Mouse (Mus musculus): Measurements from ENCODE around the gene Slc22a23. TPM values are rescaled to one million over a fixed set of nuclear protein-coding genes. Genes with fewer than 3 reads are reported as not detected.

Gene Slc22a23
- total RNA-seq, 2 experiments from 2014 or later, result 7.4 to 10.8 TPM

DNA sequence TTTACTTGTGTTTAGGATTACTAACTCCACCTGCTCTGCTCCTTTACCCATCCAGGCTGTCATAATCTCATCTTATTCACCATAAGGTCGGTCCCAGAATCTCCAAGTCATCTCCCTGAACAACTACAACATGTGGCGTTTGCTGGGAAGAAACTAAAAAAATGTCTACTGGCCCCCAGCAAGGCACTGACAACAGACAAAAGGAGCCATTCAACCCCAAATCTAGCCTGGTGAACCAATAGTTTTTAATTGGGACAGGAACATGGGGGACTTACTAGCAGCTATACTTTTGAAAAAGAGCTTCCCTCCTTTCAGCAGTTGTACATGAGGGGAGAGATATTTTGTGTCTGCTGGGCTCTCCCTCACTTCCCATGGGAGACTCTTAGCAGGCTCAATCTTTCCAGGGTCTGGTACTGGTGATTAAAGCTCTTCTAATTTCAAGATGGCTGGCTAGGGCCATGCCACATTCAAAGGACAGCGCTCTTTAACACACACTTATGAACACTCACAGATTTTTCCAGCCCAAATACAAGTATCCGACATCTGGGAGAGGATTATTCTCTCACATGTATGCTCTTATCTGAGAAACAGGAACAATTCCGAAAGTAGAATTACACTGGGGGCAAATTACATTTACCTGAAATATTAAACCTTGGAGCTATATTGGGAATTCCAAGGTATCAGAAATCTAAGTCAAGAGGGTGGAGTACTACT, 195.4 kb downstream of the Slc22a23 start:
- intact Hi-C loops (cut with DNase I), result no loop called here
- DNase-seq, result no peak

DNA sequence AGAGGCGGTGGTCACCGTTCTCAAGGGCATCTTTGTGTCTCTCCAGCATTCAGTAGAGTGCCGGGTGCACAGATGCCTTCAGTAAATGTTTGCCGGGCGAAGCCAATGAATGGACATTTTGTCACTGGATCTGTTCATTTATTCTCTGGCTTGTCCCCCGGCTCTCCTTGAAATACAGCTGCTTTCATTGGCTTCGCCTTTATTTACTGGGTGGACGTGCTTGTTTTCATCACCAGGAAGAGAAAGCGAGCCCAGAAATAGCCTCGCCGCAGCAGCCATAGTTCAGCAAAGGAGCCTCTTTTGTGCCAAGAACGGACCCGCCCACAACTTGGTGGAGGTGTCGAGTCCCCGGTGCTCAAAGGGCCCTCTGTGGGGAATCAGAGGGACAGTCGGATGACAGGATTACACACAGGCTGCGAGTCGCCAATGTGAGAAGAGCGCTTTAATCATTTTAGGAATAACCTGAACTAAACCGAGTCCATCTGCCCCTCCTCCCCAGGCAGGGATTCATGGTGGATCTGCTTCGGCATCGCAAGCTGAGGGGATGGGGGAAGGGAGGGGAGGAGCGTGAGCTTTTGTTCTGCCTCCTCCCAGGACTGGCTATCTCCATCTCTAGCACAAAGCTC, 196.1 kb downstream of the Slc22a23 start:
- intact Hi-C loops (cut with DNase I), result no loop called here
- peak; percentile 64 to 75 for DNase-seq

GRCm38 (mm10) chr13:34148181-34148580, 196.8 kb downstream of the Slc22a23 start:
- DNase-seq, result no peak
- intact Hi-C loops (cut with DNase I), result no loop called here

GRCm38 (mm10) chr13:34146916-34147315, 198.1 kb downstream of the Slc22a23 start:
- intact Hi-C loops (cut with DNase I), result loop anchor here (2.0 kb wide), 1 partner anchor 14 kb away; no protein-coding TSS in a partner anchor
- DNase-seq, result no peak

DNA sequence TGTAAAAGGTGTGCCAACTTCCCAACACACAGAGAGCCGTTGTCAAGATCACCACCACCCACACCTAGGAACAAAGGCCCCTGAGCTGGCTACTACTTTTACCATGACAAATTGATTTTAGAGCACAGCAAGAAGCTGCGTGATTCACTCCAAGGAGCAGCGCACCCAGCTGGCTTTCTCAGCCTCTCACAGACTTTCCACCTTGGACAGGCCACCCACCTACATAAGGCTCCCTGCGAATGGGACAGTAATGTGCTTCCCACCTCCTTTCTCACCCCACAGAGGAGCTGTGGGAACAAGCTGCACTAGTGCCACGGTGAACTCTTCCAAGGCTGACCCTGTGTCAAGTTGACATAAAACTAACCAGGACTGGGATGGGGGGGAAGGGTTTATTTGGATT, 201.6 kb downstream of the Slc22a23 start:
- intact Hi-C loops (cut with DNase I), result no loop called here

DNA sequence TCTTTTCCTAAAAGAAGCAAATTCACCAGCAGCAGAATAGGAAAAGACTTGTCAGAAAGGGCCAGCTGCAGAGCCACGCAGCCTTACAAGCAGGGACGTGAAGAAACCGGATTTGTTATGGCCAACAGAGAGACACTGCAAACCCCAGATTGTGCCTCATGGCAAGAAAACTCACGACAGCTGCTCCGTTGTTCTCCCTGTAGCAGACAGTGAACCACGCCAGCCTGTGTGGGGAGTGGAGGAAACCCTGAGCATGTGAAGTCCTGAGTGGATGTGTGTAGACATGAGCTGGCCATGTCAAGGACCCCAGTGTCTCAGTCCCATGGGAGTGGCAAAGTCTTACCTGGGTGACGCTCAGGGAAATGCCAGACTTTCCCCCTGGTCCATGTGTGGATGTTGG, 208.4 kb downstream of the Slc22a23 start:
- peak; percentile 27 to 51 for DNase-seq

More for the DNA sequence above, 201.6 kb downstream of the Slc22a23 start:
- no peak for DNase-seq

DNA sequence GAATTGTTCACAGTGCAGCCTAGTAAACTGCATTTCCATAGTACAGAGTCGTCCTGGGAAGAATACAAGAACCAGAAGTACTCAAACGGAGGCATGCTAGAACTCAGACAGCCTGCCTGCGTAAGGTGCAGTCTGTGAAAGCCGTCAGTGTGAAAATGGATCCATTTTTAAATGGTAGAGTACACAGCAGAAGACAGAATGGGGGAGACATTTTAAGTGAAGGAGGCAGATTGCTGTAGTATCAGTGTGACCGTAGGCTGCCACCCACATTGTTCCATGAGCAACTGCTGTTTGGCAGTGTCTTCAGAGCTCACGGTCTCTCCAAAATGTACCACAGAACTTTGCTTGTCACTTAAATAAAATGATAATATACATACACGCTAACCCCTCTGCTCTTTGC, 210.7 kb downstream of the Slc22a23 start:
- no peak for DNase-seq
- intact Hi-C loops (cut with DNase I), result loop anchor here (5.0 kb wide), 1 partner anchor 57 kb away; the partner anchor contains the start of gene Tubb2a

More for the DNA sequence above, 208.4 kb downstream of the Slc22a23 start:
- intact Hi-C loops (cut with DNase I), result no loop called here

DNA sequence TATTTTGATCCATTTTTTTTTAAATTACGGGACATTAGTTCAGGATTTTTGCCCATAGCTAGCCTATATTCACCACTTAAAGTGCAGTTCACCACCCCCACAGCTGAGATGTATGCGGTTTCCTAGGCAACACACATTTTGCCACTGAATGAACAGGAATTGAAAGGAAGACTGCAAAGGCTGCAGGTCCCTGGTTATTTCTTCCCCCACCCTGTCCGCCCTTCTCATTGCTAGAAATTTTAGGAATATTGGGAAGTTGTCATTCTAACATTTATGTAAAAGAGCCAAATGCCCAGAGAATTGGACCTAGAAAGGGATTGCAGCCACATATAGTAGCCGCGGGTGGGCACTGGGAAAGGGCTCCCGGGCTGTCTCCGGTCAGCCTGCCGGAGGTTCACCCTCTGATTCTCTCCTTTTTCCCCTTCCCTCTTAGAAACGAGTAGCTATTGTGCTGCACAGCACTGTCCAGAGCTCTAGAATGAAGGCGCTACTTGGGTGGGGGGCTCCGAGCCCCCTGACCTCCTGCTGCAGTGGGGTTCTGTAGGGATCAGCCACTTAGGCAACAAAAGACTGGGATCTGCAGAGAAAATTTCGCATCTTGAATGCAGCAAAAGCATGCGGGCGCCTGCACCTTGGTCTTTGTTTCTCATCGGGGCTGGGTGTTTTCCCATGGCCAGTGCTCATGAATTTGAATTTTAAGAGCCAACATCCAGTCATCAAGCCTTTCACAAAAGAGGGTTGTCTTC, 211.5 kb downstream of the Slc22a23 start:
- no peak for DNase-seq
- intact Hi-C loops (cut with DNase I), result loop anchor here (2.0 to 5.0 kb wide), 2 partner anchors 13 to 56 kb away; partner anchors contain the start of gene Tubb2a

DNA sequence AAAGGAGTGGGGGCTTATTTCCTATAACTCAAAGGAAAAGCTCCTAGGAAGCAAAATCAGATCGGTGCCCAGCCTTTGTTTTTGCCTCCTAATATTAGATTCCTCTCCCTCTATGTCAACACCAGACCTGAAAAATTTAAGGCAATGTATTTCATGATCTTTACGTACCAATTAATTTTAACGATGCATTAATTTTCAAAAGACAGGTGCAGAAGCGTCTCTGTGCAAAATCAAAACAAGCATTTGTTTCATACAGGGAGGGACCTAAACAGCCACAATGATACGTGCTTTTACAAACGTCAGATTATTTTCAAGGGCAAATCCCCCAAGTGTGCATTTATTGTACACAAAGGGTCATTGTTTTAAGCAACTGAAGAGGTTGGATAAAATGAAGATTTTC, 212.1 kb downstream of the Slc22a23 start:
- intact Hi-C loops (cut with DNase I), result loop anchor here (2.0 to 5.0 kb wide), 2 partner anchors 14 to 56 kb away; partner anchors contain the start of gene Tubb2a
- no peak for DNase-seq

- intact Hi-C loops (cut with DNase I), result loop anchor here (2.0 to 5.0 kb wide), 2 partner anchors 15 to 55 kb away; partner anchors contain the start of gene Tubb2a
- no peak for DNase-seq
These were observed 212.7 kb downstream of the Slc22a23 start for GRCm38 (mm10) chr13:34132299-34132698.

- DNase-seq, result no peak
- intact Hi-C loops (cut with DNase I), result loop anchor here (2.0 to 5.0 kb wide), 2 partner anchors 15 to 54 kb away; partner anchors contain the start of gene Tubb2a
These were observed 213.3 kb downstream of the Slc22a23 start for GRCm38 (mm10) chr13:34131708-34132060.

GRCm38 (mm10) chr13:34131011-34131707, 213.8 kb downstream of the Slc22a23 start:
- DNase-seq, result peak; percentile 36 to 42
- intact Hi-C loops (cut with DNase I), result loop anchor here (5.0 kb wide), 1 partner anchor 54 kb away; the partner anchor contains the start of gene Tubb2a

DNA sequence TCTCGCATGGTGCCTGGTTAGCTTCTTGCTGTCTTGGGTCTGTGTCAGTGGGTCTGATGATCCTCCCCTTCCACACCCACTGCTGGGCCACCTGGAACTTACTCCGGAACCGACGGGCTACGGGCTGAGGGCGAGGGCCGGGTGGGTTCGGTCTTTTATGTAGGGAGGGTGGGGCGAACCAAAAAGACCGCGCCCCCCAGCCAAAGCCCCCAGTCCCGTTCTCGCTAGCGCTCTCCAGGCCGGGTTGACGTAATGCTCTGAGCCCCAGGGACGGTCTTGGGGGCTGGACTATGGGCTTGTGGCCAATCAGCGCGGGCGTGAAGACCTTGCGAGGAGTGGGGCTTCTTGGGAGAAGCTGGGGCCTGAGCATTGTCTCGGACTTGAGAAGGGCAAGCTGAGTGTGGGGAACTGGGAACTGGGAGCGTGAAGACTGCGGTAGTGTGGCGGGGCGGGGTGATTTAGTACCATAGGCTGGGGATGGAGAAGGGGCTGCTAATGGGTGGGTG, 214.7 kb downstream of the Slc22a23 start, which contains the start of gene Tubb2b:
Gene Tubb2b (minus strand): TSS at position 241 of the 506 bp plus-strand sequence.
- DNase-seq, result peak; percentile 59 to 70
- intact Hi-C loops (cut with DNase I), result loop anchor here (5.0 kb wide), 1 partner anchor 53 kb away; the partner anchor contains the start of gene Tubb2a

DNA sequence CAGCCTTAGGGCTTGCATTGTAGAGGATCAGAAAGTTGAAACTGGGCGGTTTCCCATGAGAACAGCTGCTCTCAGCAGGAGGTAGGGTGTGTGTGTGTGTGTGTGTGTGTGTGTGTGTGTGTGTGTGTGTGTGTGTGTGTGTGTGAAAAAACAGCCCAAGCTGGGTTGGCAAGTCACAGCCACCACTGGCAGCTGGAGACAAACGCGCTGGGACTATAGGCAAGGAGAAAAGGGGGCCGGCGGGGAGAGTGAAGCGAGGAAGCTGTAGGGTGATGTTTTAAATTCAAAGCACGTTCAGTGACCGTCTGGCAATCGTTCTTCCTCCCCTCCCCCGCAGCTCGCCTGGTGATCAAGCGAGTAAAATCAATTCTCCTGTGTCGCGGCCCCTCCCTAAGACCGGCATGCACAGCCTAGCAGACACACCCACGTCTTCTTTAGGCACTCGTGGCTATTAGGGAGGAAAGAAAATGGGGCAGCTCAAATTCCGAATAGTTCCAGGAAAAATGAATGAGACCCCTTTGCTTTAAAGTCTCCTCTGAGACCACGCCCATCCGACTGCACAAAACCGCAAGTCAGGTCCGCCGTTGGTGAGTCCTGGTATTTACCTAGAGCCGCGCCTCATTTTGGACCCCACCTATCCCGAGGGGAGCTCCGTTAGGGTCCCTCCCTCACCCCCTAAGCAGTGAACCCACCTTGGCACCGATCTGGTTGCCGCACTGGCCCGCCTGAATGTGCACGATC, 215.3 kb downstream of the Slc22a23 start:
- peak in 1 of 2 experiments; percentile 38 for DNase-seq
- intact Hi-C loops (cut with DNase I), result loop anchor here (5.0 kb wide), 1 partner anchor 52 kb away; the partner anchor contains the start of gene Tubb2a

Other genes with a start within 250 kb of the Slc22a23 start
- 1 to 10 TPM; 5.2 to 8.8 TPM for gene Tubb2b, start 214.7 kb downstream of the Slc22a23 start, total RNA-seq (2021)
- gene Psmg4, start 182.2 kb downstream of the Slc22a23 start, total RNA-seq (2021), result 10 to 100 TPM; 25.2 to 37.8 TPM

All from heart, postnatal 14 days (tissue).